ENCODE assay signal across 1 mouse cellular context in genomic region chr8:104569559-104569958, GRCm38 (mm10).
TF ChIP-seq lines count a peak whose summit lies in the region.

No protein-coding gene starts in this region.

TF ChIP-seq in CH12.LX, 34 proteins besides CTCF, POLR2A, EP300 and RAD21 (continued from another document):
- TF ChIP-seq HCFC1 (IDR thresholded peaks at IDR 0.05; ENCODE audit: low read depth, low read length): no peak
- no peak for TF ChIP-seq TBP (conservative IDR thresholded peaks at IDR 0.05; ENCODE audit: low read depth, low read length)
- TF ChIP-seq IRF4 (IDR thresholded peaks at IDR 0.05; ENCODE audit: low read depth, low read length): no peak
- TF ChIP-seq MAZ (IDR thresholded peaks at IDR 0.05; ENCODE audit: low read depth, low read length): no peak
- TF ChIP-seq USF2 (conservative IDR thresholded peaks at IDR 0.05; ENCODE audit: low read depth, low read length): no peak
- no peak for TF ChIP-seq ZC3H11A (IDR thresholded peaks at IDR 0.05; ENCODE audit: low read depth, low read length)
- TF ChIP-seq SMC3 (IDR thresholded peaks at IDR 0.05; ENCODE audit: low read depth, low read length): peak; percentile 20
- TF ChIP-seq MYC (IDR thresholded peaks at IDR 0.05; ENCODE audit: low read depth, low read length): no peak
- no peak for TF ChIP-seq CHD1 (IDR thresholded peaks at IDR 0.05; ENCODE audit: low read depth, low read length)
TF ChIP-seq in CH12.LX: peak in this region for 2.
